Mouse (Mus musculus): ENCODE measurements around the gene Capn13. TPM values are rescaled to one million over a fixed set of nuclear protein-coding genes. Genes with fewer than 3 reads are reported as not detected.
"Not testable (repeated sequence)": the region's sequence is repeated elsewhere in the genome, so short reads cannot be mapped to it uniquely, and the experiment has no call there.

The Capn13 gene
- polyA plus RNA-seq, 1 experiment from 2014 or later: not detected

DNA sequence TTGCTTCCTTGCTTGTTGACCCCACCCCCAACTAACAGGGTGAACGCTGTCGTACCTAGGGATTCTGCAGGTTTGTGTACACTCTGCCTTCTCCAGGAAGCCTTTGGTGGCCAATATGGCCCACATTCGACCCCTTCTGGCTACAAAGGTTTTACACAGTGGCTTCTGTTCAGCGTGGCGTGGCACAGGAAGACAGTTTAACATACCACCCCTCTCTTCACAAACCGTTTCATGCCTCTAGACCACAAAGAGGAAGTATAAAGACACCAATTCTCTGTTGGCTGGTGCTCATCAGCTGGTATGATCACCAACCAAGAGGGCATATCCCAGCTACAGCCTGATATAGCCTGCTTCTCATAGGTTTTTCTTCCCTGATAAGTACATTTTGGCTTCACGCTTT is 126.9 kb downstream of the Capn13 start:
- H3K27ac ChIP-seq (replicated peaks): no peak overlapping the region
- H3K4me3 ChIP-seq: no peak overlapping the region
- H3K9ac ChIP-seq: no peak overlapping the region
- H3K27me3 ChIP-seq (replicated peaks): no peaks in the 10 kb centered on the region
- no peak for ATAC-seq (ENCODE audit: extremely low read depth, insufficient number of reproducible peaks, low FRiP score, low TSS enrichment)
- no peaks in the 10 kb centered on the region for H3K9me3 ChIP-seq
- no peaks in the 10 kb centered on the region for H3K36me3 ChIP-seq
- 75% methylated on average over 7 of the region's 7 CpGs for WGBS
- H3K4me1 ChIP-seq: no peaks in the 10 kb centered on the region
- H3K4me2 ChIP-seq: no peak overlapping the region

DNA sequence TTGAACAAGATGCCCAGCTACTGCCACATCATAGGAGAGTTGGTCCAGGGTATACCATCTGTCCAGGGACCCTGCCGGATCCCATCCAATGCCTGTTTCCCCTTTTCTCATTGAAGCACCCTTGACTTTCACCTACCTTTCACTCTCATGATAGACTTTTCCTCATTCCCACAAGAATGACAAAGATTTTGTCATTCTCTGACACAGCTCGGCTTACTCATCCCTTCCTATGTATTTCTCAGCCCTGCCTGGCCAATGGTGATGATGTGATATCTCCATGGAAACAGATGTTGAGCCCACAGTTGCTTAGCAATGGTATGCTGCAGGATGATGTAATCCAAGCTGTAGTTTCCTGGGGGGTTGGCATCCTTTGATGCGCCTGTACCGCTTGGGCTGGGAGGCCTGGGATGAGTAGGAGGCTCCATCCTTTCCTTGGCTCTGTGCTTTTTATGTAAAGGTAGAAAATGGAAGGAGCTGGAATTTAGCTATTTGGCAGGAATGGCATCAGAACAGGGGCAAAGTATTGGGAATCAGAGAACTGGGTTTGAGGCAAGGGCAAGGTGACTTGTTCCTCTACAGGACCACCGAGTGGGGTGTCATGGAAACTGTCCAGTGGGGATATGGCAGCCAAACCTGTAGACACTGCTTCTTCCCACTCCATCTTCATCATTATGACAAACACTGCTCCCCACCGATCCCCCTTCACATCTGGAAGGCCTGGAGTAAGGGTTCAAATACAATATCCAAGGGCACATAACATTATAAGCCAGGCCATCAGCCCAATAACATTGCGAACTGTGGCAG is 128.7 kb downstream of the Capn13 start:
- Histone ChIP-seq H3K4me3 (no peak overlapping the region), H3K4me1 (no peaks in the 10 kb centered on the region), H3K27ac (replicated peaks) (no peak overlapping the region), H3K4me2 (no peak overlapping the region), H3K9ac (no peak overlapping the region), H3K36me3 (no peaks in the 10 kb centered on the region), H3K27me3 (replicated peaks) (no peaks in the 10 kb centered on the region), H3K9me3 (no peaks in the 10 kb centered on the region)
- 72% methylated on average over 7 of the region's 7 CpGs for WGBS
- ATAC-seq (ENCODE audit: extremely low read depth, insufficient number of reproducible peaks, low FRiP score, low TSS enrichment): no peak

DNA sequence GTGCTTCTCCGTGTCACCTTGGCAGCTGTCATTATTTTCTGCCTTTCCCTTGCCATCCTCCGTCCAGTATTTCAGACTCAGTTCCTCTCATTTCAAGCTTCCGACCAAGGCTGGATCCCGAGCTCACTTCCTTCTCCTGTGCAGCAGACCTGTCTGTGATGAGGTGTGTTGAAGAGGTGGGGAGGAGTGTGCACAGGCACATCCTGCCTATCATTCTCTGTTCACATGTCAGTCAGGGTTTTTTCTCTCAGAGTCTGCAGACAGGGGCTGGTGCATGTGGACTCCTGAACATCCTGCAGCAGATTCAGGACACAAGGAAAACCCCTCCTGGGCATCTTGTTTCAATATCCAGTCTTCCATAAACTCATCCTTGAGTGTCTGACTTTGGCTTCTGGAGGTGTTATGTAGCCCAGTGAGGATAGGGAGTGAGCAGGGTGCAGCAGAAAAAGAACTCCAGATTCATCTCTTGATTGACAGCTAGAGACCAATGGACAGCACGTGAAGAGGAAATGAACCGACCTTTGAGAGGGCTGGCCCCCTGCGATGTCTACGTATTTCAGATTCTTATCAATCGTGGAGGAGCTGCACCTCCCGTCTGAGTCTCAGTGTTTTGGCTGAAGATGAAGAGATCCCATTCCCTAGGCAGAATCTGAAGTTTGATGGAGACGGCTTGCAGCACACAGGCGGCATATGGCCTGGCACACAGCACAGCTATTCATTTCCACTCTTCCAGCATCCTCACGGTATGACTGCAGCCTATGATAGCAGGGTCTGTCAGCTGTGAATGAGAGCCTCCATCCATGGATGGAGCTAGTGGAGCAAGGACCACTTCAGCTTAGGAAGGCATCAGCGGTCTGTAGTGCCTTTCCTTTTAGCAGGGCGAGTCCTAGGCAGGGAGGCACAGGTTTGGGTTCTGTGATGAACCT is 129.5 kb downstream of the Capn13 start:
- no peak for ATAC-seq (ENCODE audit: extremely low read depth, insufficient number of reproducible peaks, low FRiP score, low TSS enrichment)
- Histone ChIP-seq H3K4me1 (no peaks in the 10 kb centered on the region; the same call in 1 of the 2 replicates), H3K9me3 (no peaks in the 10 kb centered on the region), H3K36me3 (no peaks in the 10 kb centered on the region), H3K27ac (replicated peaks) (no peak overlapping the region), H3K4me3 (no peak overlapping the region), H3K4me2 (no peak overlapping the region), H3K27me3 (replicated peaks) (no peaks in the 10 kb centered on the region), H3K9ac (no peak overlapping the region)
- WGBS: 68% methylated on average over 15 of the region's 15 CpGs

DNA sequence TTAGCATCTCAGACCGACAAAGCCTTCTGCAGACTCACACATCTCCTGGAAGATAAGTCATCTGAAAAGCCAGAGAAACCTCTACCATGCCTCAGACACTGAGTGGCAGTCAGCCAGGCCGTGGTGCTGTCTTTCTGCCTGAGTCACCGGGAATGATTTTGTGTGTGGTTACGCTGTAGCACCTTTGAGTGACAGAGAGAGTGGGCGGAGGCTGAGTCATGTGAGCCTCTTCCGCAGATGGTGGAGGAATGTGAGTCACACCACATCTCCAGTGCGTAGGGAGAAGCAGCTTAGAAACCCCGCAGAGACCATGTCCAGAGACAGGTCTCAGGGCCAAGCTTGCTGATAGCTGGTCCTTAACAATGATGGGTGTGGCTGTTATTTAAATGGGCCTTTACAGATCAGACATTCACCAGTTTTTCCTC is 137.6 kb downstream of the Capn13 start:
- no peak for ATAC-seq (ENCODE audit: extremely low read depth, insufficient number of reproducible peaks, low FRiP score, low TSS enrichment)
- Histone ChIP-seq H3K4me2 (no peak overlapping the region), H3K9me3 (no peaks in the 10 kb centered on the region), H3K27ac (replicated peaks) (no peak overlapping the region), H3K27me3 (replicated peaks) (no peaks in the 10 kb centered on the region), H3K4me3 (no peak overlapping the region), H3K36me3 (no peaks in the 10 kb centered on the region), H3K9ac (no peak overlapping the region), H3K4me1 (peaks cover 14% of the 10 kb centered on the region)
- WGBS: 44% methylated on average over 8 of the region's 8 CpGs

DNA sequence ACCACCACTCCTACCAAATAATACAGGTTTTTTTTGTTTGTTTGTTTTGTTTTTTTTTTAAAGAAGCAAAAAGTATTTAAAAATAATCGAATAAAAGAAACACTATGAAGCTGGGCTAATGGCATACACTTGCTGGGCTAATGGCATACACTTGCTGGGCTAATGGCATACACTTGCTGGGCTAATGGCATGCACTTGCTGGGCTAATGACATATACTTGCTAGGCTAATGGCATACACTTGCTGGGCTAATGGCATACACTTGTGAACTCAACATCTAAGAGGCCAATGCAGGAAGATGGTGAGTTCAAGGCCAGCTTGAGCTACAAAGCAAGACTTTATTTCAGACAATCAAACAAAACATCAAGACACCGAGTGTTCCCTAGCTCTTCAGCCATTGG is 138.1 kb downstream of the Capn13 start:
- Histone ChIP-seq H3K27me3 (replicated peaks) (no peaks in the 10 kb centered on the region), H3K27ac (replicated peaks) (no peak overlapping the region), H3K9me3 (no peaks in the 10 kb centered on the region), H3K4me3 (no peak overlapping the region), H3K36me3 (no peaks in the 10 kb centered on the region), H3K4me1 (peaks cover 14% of the 10 kb centered on the region), H3K4me2 (no peak overlapping the region), H3K9ac (no peak overlapping the region)
- no peak for ATAC-seq (ENCODE audit: extremely low read depth, insufficient number of reproducible peaks, low FRiP score, low TSS enrichment)
- WGBS: 79% methylated on average over 2 of the region's 2 CpGs

DNA sequence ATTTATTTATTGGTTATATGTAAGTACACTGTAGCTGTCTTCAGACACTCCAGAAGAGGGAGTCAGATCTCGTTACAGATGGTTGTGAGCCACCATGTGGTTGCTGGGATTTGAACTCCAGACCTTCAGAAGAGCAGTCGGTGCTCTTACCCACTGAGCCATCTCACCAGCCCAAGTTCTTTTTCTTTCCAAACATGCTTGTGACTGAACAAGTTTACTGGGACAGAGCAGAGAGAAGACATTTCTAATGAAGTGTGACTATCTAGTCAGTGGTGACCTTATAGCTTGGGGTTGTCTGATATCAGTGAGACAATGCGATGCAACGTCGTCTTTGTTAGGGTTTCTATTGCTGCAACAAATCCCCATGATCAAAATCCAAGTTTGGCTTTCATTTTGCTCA is 141.4 kb downstream of the Capn13 start:
- H3K4me1 ChIP-seq: peaks cover 14% of the 10 kb centered on the region
- not testable (repeated sequence) for H3K27ac ChIP-seq (replicated peaks); ATAC-seq (ENCODE audit: extremely low read depth, insufficient number of reproducible peaks, low FRiP score, low TSS enrichment); H3K4me2 ChIP-seq; H3K9me3 ChIP-seq; H3K9ac ChIP-seq; H3K27me3 ChIP-seq (replicated peaks); H3K36me3 ChIP-seq; H3K4me3 ChIP-seq
- 79% methylated on average over 5 of the region's 5 CpGs for WGBS

DNA sequence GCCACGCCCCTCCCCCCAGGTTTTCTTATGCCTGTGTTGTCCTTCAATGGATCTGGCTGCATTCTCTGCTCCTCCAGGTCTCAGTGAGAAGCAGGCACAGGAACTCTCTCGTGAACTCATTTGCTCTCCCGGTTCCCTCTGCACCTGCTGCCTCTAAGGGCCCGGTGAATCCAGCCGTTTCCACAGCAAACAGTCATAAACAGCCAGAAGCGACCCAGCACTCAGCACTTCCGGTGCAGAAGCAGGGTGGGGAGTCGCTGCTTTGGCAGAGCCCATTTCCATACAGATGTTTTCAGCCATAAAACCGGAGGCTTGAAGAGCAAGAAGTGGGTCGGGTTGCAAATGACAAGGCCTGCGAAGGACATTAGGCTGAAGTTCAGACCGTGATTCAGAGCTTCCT is 142.0 kb downstream of the Capn13 start:
- no peak for ATAC-seq (ENCODE audit: extremely low read depth, insufficient number of reproducible peaks, low FRiP score, low TSS enrichment)
- Histone ChIP-seq H3K9me3 (no peaks in the 10 kb centered on the region), H3K9ac (0 out of 2 replicates have a peak overlapping the region, but pooled peaks have one; percentile 19), H3K36me3 (no peaks in the 10 kb centered on the region), H3K27ac (replicated peaks) (no peak overlapping the region), H3K4me1 (peaks cover 20% of the 10 kb centered on the region), H3K4me3 (no peak overlapping the region), H3K4me2 (peak overlapping the region; percentile 20; the same call in 1 of the 2 replicates), H3K27me3 (replicated peaks) (no peaks in the 10 kb centered on the region)
- 55% methylated on average over 12 of the region's 12 CpGs for WGBS

Measured in heart, embryonic 13.5 days (tissue).